Mouse (Mus musculus): Measurements from ENCODE around the gene Kbtbd8.

Gene Kbtbd8

GRCm38 (mm10) chr6:95174311-95175143 is 57.5 kb downstream of the Kbtbd8 start:
- DNase-seq (ENCODE audit: low spot score): no peak

All from left cerebral cortex, adult 11 months (tissue).